Comparison of ENCODE assay signal across 8 mouse cellular contexts in the genomic region with DNA sequence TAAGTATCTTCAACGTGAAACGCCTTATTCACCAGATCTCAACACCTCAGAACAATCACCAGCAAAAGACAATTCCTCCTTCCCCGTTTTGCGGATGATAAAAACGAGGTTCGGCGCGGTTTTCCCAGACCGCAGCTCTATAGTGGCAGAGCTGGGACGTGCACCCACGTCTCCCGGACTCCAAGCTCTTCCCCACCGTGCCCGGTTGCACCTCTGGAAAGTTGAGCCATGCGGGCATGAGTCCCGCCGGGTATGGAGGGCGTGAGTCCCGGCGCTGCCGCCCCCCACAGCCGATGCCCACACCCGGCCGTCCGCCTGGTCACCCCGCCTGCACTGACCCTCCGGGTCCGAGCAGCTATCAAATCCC. TPM values are rescaled to one million over a fixed set of nuclear protein-coding genes. Genes with fewer than 3 reads are reported as not detected.
DNase-seq lines count a peak whose midpoint lies in the region; ATAC-seq and TF ChIP-seq lines count a peak whose summit lies in the region.

No protein-coding gene starts in this region.

- peak overlapping the region; percentile 93 for H3K4me2 ChIP-seq in heart, embryonic 13.5 days
- peak overlapping the region; percentile 93 for H3K4me2 ChIP-seq in forebrain, embryonic 13.5 days
- H3K4me2 ChIP-seq in liver, postnatal 0 days (ENCODE audit: low read depth, low read length), result peak overlapping the region; percentile 92

- no peaks in the 10 kb centered on the region for H3K36me3 ChIP-seq in heart, embryonic 13.5 days
- no peaks in the 10 kb centered on the region for H3K36me3 ChIP-seq in ES-Bruce4 (ENCODE audit: control insufficient read depth, insufficient read depth, low read length, poor library complexity, severe bottlenecking)
- H3K36me3 ChIP-seq in forebrain, embryonic 13.5 days (ENCODE audit: poor library complexity, severe bottlenecking), result no peaks in the 10 kb centered on the region
- no peaks in the 10 kb centered on the region for H3K36me3 ChIP-seq in liver, postnatal 0 days (replicated peaks; ENCODE audit: insufficient read depth, low read length)

- H3K4me1 ChIP-seq in heart, embryonic 13.5 days, result peaks cover 11% of the 10 kb centered on the region
- H3K4me1 ChIP-seq in ES-Bruce4 (ENCODE audit: control insufficient read depth, insufficient read depth, low read length), result peaks cover 3% of the 10 kb centered on the region
- peaks cover 23% of the 10 kb centered on the region for H3K4me1 ChIP-seq in forebrain, embryonic 13.5 days
- H3K4me1 ChIP-seq in liver, postnatal 0 days (ENCODE audit: insufficient read depth), result peaks cover 6% of the 10 kb centered on the region

- WGBS in heart, embryonic 13.5 days, result under 1% methylated on average over 28 of the region's 28 CpGs
- under 1% methylated on average over 27 of the region's 28 CpGs for WGBS in forebrain, embryonic 13.5 days
- under 1% methylated on average over 27 of the region's 28 CpGs for WGBS in liver, postnatal 0 days (ENCODE audit: insufficient replicate concordance)

- TF ChIP-seq EP300 in ES-Bruce4 (IDR thresholded peaks at IDR 0.05; ENCODE audit: insufficient read depth, low read depth, low read length), result no peak
- TF ChIP-seq EP300 in liver, postnatal 0 days (IDR thresholded peaks at IDR 0.05; ENCODE audit: low read depth), result no peak

- H3K9ac ChIP-seq in heart, embryonic 13.5 days, result peak overlapping the region; percentile 85
- H3K9ac ChIP-seq in ES-Bruce4 (ENCODE audit: low read depth, poor library complexity, severe bottlenecking), result peak overlapping the region; percentile 76
- H3K9ac ChIP-seq in forebrain, embryonic 13.5 days, result peak overlapping the region; percentile 81
- H3K9ac ChIP-seq in liver, postnatal 0 days (replicated peaks), result peak overlapping the region; percentile 76

- no peak overlapping the region for H3K27ac ChIP-seq in heart, embryonic 13.5 days (replicated peaks)
- no peak overlapping the region for H3K27ac ChIP-seq in ES-Bruce4 (ENCODE audit: insufficient read depth, low read length)
- H3K27ac ChIP-seq in forebrain, embryonic 13.5 days, result no peak overlapping the region
- no peak overlapping the region for H3K27ac ChIP-seq in liver, postnatal 0 days (ENCODE audit: low read depth)

- H3K4me3 ChIP-seq in heart, embryonic 13.5 days, result peak overlapping the region; percentile 72
- H3K4me3 ChIP-seq in ES-Bruce4 (ENCODE audit: low read depth, low read length), result peak overlapping the region; percentile 92
- peak overlapping the region; percentile 80 for H3K4me3 ChIP-seq in forebrain, embryonic 13.5 days
- H3K4me3 ChIP-seq in liver, postnatal 0 days (ENCODE audit: low read depth, low read length), result peak overlapping the region; percentile 87

- ATAC-seq in heart, embryonic 13.5 days (ENCODE audit: extremely low read depth, insufficient number of reproducible peaks, low FRiP score, low TSS enrichment), result peak; percentile 8; the same call in 1 of the 2 replicates
- ATAC-seq in forebrain, embryonic 13.5 days, result peak; percentile 65
- peak; percentile 27 for ATAC-seq in liver, postnatal 0 days

- no peak for TF ChIP-seq CTCF in ES-Bruce4 (IDR thresholded peaks at IDR 0.05; ENCODE audit: low read depth, low read length)
- no peak for TF ChIP-seq CTCF in liver, postnatal 0 days (IDR thresholded peaks at IDR 0.05; ENCODE audit: low read depth)

- H3K27me3 ChIP-seq in heart, embryonic 13.5 days (replicated peaks), result peaks cover 83% of the 10 kb centered on the region
- no peaks in the 10 kb centered on the region for H3K27me3 ChIP-seq in ES-Bruce4 (ENCODE audit: control insufficient read depth, insufficient read depth, low read length, poor library complexity, severe bottlenecking)
- no peaks in the 10 kb centered on the region for H3K27me3 ChIP-seq in forebrain, embryonic 13.5 days
- H3K27me3 ChIP-seq in liver, postnatal 0 days (ENCODE audit: insufficient read depth, low read length), result no peaks in the 10 kb centered on the region

- no peak for DNase-seq in heart, adult 8-10 months (ENCODE audit: low spot score)
- no peak for DNase-seq in liver, postnatal 0 days
- no peak for DNase-seq in retina, embryonic 14.5 days (ENCODE audit: low spot score)
- no peak for DNase-seq in gastrocnemius, postnatal 10 days
- DNase-seq in cerebellum, adult 9-10 months, result no peak

- H3K9me3 ChIP-seq in heart, embryonic 13.5 days, result no peaks in the 10 kb centered on the region
- H3K9me3 ChIP-seq in ES-Bruce4 (replicated peaks; ENCODE audit: control insufficient read depth, insufficient read depth, low read length, poor library complexity, severe bottlenecking), result no peaks in the 10 kb centered on the region
- no peaks in the 10 kb centered on the region for H3K9me3 ChIP-seq in forebrain, embryonic 13.5 days (replicated peaks)
- H3K9me3 ChIP-seq in liver, postnatal 0 days (ENCODE audit: low read length), result no peaks in the 10 kb centered on the region

- TF ChIP-seq POLR2A in ES-Bruce4 (IDR thresholded peaks at IDR 0.05; ENCODE audit: insufficient read depth, low read length), result no peak

RNA-seq across cellular contexts. Expression of a gene that starts 0.4 kb away (rescaled TPM):
- 3.9 and 4.1 TPM in 2 replicates for polyA plus RNA-seq in heart, embryonic 13.5 days (2015; fragmentation: Nextera tagmentation; extraction: Ambion mirVana)
- total RNA-seq in heart, adult 8-10 months (2022), result 10 to 100 TPM in 1 of 4 experiments, 1 to 10 TPM in 3; 6.8 to 10.3 (median 8.2) TPM
- polyA plus RNA-seq in ES-Bruce4 (2011; ENCODE audit: insufficient read depth, insufficient read length, low read depth, missing spikeins), result 29.4 and 31.0 TPM in 2 replicates
- polyA plus RNA-seq in forebrain, embryonic 13.5 days (2015; fragmentation: Nextera tagmentation; extraction: Ambion mirVana), result 9.1 and 15.4 TPM in 2 replicates
- 1.6 and 1.7 TPM in 2 replicates for polyA plus RNA-seq in liver, postnatal 0 days (2015; fragmentation: Nextera tagmentation; extraction: Ambion mirVana)
- 10 to 100 TPM; 14.2 to 21.4 TPM for total RNA-seq in gastrocnemius, postnatal 10 days (2021)

Comparison
In these comparisons a context has a peak if more than half of its experiments do, and no peak if none do; other contexts are left out.
1. ATAC-seq: peak in every context shown above with its lines; median percentile 65 in forebrain, embryonic 13.5 days; 27 in liver, postnatal 0 days; 8 in heart, embryonic 13.5 days.